In genomic region chr13:63918733-63919422, GRCm38 (mm10) we compare ENCODE assay signal across 9 mouse cellular contexts.
DNase-seq lines count a peak whose midpoint lies in the region; ATAC-seq lines count a peak whose summit lies in the region.
"Had no signal": no experiment of that assay in that cellular context is flagged by ENCODE, and none has a peak within 500 bp of the region (broad histone marks: within the 10 kb centered on the region; RNA-seq: fewer than 3 reads in every experiment).

No protein-coding gene starts in this region.

- peaks cover 45% of the 10 kb centered on the region for H3K4me1 ChIP-seq in kidney, embryonic 16.5 days (ENCODE audit: insufficient read depth, low read length)
- peaks cover 62% of the 10 kb centered on the region for H3K4me1 ChIP-seq in limb, embryonic 13.5 days
- H3K4me1 ChIP-seq in stomach, embryonic 16.5 days (ENCODE audit: control insufficient read depth, insufficient read depth, low read length), result peaks cover 41% of the 10 kb centered on the region

- ATAC-seq in kidney, embryonic 16.5 days (ENCODE audit: low FRiP score, low TSS enrichment), result peak; percentile 87
- peak; percentile 64 for ATAC-seq in limb, embryonic 13.5 days (ENCODE audit: low FRiP score, low read depth)
- peak; percentile 44; the same call in 1 of the 2 replicates for ATAC-seq in stomach, embryonic 16.5 days (ENCODE audit: insufficient read depth, low FRiP score)
- no peak for ATAC-seq in megakaryocyte progenitor cell, adult 5-6 weeks (replicated peaks; ENCODE audit: poor library complexity)

- intact Hi-C loops in gastrocnemius, postnatal 14 days (cut with DNase I; ENCODE audit: low total_unique reads), result no loop called here

- H3K27me3 ChIP-seq in kidney, embryonic 16.5 days (ENCODE audit: insufficient read depth, low read length), result no peaks in the 10 kb centered on the region
- H3K27me3 ChIP-seq in limb, embryonic 13.5 days, result no peaks in the 10 kb centered on the region
- H3K27me3 ChIP-seq in stomach, embryonic 16.5 days (ENCODE audit: control insufficient read depth, insufficient read depth, low read length), result no peaks in the 10 kb centered on the region

- peak overlapping the region; percentile 59 for H3K9ac ChIP-seq in kidney, embryonic 16.5 days (replicated peaks; ENCODE audit: low read length)
- H3K9ac ChIP-seq in limb, embryonic 13.5 days, result peak overlapping the region; percentile 39; the same call in 1 of the 2 replicates
- peak overlapping the region; percentile 59 for H3K9ac ChIP-seq in stomach, embryonic 16.5 days (ENCODE audit: low read length)

- DNase-seq in kidney, adult 11 months, result peak; percentile 52
- DNase-seq in kidney, adult 9 months, result no peak
- DNase-seq in cerebellum, postnatal 25 days, result peak; percentile 42 to 53
- DNase-seq in gastrocnemius, postnatal 14 days, result peak; percentile 26

- peak overlapping the region; percentile 96 for H3K27ac ChIP-seq in kidney, embryonic 16.5 days (ENCODE audit: low read length)
- H3K27ac ChIP-seq in limb, embryonic 13.5 days, result peak overlapping the region; percentile 97
- peak overlapping the region; percentile 94 for H3K27ac ChIP-seq in stomach, embryonic 16.5 days (ENCODE audit: low read length)
- H3K27ac ChIP-seq: heart, adult 2 months had no signal

- H3K4me2 ChIP-seq in kidney, embryonic 16.5 days (replicated peaks; ENCODE audit: low read depth, low read length), result peak overlapping the region; percentile 33
- peak overlapping the region; percentile 56 for H3K4me2 ChIP-seq in limb, embryonic 13.5 days (replicated peaks)
- H3K4me2 ChIP-seq in stomach, embryonic 16.5 days (ENCODE audit: low read depth, low read length), result peak overlapping the region; percentile 28

- WGBS in kidney, embryonic 16.5 days, result 19% methylated on average over 18 of the region's 18 CpGs
- 17% methylated on average over 18 of the region's 18 CpGs for WGBS in limb, embryonic 13.5 days
- 37% methylated on average over 18 of the region's 18 CpGs for WGBS in stomach, embryonic 16.5 days

- H3K36me3 ChIP-seq in kidney, embryonic 16.5 days (ENCODE audit: insufficient read depth, low read length), result no peaks in the 10 kb centered on the region
- no peaks in the 10 kb centered on the region; the same call in 1 of the 2 replicates for H3K36me3 ChIP-seq in limb, embryonic 13.5 days
- H3K36me3 ChIP-seq in stomach, embryonic 16.5 days (ENCODE audit: control insufficient read depth, insufficient read depth, low read length), result no peaks in the 10 kb centered on the region

- H3K4me3 ChIP-seq in kidney, embryonic 16.5 days (ENCODE audit: low read length), result no peak overlapping the region
- peak overlapping the region; percentile 11; the same call in 1 of the 2 replicates for H3K4me3 ChIP-seq in limb, embryonic 13.5 days
- no peak overlapping the region for H3K4me3 ChIP-seq in stomach, embryonic 16.5 days (replicated peaks; ENCODE audit: low read length)
- H3K4me3 ChIP-seq: heart, adult 2 months had no signal

- H3K9me3 ChIP-seq in kidney, embryonic 16.5 days (ENCODE audit: low read length), result peaks cover 7% of the 10 kb centered on the region; the same call in 1 of the 2 replicates
- H3K9me3 ChIP-seq in limb, embryonic 13.5 days, result peaks cover 9% of the 10 kb centered on the region; the same call in 1 of the 2 replicates
- peaks cover 5% of the 10 kb centered on the region; the same call in 1 of the 2 replicates for H3K9me3 ChIP-seq in stomach, embryonic 16.5 days (replicated peaks; ENCODE audit: control insufficient read depth, low read length)
